Mouse (Mus musculus) cerebellum, adult 18-20 months (tissue): ENCODE results near the gene Pde4b.

Experiments used
- DNase-seq, 2 experiments: peaks; one replicate each; pipeline ENCODE4 v3.0.0; 2021

Pde4b gene

GRCm38 (mm10) chr4:102582165-102582749, 494.9 kb downstream of the Pde4b start:
- no peak for DNase-seq

DNA sequence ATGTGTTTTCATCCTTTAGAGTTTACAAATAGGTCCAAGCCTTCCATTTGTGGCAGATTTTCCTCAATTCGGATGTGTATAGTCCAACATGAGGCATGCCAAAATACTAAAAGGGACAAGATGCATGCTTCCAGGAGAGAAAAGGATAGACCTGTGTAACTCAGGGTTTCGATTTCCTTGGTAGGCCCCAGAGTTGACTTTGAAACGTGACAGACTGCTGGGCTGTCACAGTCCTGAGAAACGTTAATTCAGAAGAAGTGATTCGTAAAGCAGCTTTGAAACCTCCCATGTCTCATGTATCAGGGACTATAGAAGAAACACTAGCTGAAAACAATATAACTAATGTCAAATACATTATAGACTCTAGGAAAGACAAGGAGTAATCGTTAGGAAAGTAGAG, 495.6 kb downstream of the Pde4b start:
- DNase-seq: no peak

- DNase-seq: no peak
Measured at GRCm38 (mm10) chr4:102583469-102583868, 496.1 kb downstream of the Pde4b start.

DNA sequence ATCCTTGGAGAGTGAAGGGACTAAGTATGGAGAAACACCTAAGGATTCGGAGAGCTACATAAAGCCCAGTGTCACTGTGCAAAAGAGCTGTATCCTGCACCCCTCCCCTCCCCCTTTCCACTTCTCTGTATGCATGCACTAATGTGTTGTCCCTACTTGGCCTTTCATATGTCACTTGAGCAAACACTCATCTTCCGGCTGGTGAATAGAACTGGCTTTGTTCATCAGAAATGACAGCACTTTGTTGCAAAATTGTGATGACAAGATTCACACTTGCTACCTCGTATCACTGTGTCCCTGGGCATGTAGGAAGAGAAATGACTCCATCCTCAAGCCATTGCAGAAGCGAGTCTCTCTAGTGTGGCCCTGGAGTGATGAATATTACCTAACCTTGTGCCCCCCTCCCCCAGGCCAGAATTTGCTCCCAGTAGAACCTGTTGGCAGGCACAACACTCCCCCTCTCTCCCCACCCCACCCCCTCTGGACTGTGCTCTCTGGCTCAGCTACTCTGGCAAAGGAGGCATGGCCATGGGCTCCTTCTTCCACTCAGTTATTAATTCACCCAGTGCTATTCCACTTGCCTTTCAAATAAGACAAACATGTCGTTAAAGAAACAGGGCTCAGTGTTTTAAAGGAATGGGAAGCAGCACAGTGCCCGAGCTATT, 497.4 kb downstream of the Pde4b start:
- no peak for DNase-seq

DNA sequence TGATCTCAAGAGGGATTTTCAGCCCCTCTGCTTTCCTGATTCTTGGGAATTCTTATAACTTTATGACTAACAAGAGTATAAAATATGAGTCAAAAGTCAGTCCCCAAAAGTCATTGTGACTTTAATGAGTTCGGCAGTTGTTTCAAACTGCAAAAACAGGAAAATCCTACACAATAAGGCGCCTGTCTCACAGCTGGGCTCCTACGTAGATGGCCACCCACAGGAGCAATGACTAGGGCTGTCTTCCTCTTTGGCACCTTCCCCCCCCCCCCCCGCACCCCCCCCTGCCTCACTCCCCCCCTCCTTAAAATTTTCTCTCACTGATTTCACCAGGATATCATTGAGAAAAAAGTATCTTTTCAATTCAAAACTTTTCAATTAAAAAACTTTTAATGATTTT, 498.2 kb downstream of the Pde4b start:
- no peak for DNase-seq

DNA sequence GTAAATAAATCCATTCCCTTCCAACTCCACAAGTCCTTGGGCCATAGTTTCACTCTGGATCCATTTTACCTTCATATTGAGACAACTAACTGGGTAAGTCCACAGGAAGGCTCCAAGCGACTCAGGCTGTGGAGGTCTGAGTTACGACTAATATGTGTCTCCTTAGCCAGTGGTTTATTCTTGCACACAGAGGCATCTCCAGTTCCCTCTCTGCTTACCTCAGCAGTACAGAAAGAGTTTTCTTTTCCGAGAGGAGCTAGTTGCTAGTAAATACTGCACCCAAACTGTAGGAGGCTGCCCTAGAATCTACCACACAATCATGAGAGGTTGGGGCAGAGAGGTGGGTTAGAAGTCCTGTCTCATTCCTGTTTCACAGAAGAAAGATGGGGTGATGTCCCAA, 499.4 kb downstream of the Pde4b start:
- DNase-seq: no peak

DNA sequence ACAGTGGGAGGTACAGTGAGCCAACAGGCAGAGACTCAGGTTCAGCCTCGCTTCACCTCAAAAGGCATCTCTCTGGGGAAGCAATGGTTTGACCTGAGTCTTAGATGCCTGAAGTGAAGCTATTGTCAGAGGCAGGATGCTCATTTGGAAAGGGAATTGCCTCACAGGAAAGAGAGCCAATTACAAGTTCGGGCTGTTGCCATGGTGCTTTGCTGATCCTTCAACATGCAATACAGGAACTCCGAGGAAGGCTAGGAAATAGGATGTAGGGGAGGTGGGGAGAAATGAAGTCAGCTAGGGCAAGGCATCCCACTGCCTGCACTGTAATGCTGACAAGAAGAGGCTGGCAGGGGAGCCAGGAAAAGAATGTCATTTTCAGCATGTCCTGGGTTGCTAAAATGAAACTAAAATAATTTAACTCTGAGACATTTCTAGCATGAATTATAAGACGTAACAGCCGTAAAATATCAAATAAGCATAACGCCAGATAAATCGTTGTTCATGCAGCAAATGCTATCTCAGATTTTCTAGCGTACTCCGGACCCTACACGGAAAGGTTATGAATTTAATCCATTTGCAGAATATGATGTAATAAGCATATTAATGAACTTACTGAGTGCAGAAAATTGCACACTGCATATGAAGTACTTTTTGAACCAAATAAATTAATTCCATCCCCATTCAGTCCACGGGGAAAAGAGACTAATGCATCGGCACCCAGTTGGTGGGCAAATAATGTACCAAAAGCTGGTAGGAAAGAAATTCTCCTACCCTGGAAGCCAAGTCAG, 501.5 kb downstream of the Pde4b start:
- DNase-seq: peak in 1 of 2 experiments; percentile 51

DNA sequence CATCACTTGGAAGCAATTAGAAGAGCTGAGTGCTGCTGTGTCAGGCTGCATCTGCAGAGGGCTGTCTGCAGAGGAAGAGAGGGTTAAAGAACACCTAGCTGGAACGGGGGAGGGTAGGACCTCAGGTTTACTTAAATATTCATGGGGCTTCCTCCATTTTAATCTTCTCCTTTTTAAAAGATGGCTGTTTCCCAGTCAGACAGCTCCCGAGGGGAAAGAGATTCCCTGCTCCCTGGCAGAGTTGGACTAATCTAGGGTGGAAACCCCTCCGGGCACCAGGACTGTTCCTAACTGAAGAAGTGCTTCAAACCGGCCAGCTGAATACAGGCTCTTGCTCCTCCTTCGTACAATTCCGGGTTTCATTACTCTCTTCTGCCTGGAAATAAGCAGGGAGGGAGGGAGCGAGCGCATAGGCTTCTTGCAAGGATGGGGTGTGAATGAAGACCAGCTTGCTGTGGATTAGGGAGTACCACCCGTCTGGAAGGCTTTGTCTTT, 502.2 kb downstream of the Pde4b start:
- DNase-seq: peak; percentile 36 to 53

DNA sequence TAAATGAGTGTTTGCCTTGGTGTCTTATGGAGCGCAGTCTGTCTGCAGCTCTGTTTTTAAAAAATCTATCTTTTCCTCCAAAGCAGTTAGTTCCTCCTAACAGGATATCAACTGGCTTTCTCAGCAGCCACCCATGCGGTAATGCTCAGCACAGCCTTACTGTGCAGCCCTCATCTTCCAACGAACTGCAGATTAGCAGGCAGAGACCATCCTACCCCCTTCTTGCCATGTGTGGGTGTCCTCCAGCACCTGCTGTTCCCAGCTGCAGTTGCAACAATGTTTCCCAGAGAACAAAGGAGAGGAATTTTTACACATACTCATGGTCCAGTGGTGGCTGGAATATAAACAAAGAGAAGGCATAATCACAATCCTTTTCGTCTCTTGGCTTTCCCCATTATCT, 504.5 kb downstream of the Pde4b start:
- DNase-seq: no peak

DNA sequence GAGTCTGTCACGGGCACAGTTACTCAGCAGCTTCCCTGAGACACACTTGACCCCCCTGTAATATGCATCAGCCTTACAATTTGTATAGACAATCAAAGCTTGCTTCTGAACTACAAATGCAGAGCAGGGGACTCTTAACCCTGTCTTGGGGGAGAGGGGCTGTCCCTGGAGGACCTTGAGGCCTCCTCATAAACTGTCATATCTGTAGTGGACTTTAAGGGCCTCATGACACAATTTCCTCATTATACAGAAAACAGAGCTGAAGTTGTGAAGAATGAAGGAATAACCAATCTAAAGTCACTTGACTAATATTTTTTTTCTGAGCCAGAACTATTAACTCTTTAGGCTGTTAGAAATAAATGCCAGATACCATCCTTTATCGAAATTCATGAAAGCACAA, 505.2 kb downstream of the Pde4b start:
- no peak for DNase-seq

DNA sequence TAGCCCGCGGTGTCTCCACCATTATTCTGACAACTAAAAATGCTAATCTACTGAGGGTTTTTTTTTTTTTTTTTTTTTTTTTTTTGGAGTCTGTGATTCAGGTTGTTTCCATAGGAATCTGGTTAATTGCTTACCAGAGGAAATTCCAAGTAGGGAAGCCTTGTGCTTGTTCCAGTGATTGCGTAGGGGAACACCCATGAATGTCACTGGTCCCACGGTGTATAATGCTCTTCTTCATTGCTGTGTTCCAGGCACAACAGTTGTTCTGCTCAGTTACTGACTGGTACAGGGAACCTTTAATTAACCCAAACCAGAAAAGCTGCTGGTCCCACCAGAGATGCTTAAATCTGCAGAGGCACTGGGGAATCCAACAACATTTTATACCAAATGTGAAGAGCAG, 506.3 kb downstream of the Pde4b start:
- DNase-seq: no peak

DNA sequence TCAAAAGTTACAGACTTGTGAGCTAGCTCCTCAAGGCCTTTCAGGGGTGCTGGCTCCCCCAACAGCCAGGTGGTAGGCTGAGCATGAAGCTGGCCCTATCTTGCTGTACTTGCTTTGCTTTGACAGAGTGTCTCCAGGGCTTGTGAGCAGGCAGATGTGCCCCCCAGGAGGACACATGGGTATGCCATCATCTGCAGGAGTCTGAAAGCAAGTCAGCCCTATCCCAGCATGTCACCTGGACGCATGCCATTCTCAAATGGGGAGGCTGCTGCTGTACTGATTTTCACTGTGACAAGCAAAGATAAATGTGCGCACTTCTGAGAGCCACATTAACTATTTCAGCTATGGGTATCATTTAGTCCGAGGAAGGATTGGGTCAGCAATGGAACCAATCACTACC, 507.2 kb downstream of the Pde4b start:
- peak; percentile 48 to 59 for DNase-seq

DNA sequence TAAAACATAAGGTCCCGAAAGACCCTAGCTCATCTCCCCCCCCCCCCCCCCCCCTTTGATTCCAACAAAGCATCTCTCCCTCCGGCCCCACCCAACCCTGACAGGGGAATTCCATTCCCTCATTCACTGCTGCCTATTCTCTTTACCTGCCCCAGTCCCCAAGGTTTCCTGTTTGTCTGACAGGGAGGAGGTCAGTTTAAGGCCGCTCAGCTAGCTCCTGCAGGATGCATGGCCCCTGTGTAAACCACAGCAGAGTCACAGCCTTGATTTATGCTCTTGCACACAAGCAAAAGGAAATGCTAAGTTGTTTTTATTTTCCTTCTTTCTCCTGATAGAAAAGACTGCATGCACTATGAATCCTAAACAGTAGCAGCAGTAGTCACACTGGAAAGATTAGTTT, 516.6 kb downstream of the Pde4b start:
- no peak for DNase-seq

GRCm38 (mm10) chr4:102605231-102605630, 517.9 kb downstream of the Pde4b start:
- no peak for DNase-seq

GRCm38 (mm10) chr4:102605722-102606341, 518.5 kb downstream of the Pde4b start:
- no peak for DNase-seq

DNA sequence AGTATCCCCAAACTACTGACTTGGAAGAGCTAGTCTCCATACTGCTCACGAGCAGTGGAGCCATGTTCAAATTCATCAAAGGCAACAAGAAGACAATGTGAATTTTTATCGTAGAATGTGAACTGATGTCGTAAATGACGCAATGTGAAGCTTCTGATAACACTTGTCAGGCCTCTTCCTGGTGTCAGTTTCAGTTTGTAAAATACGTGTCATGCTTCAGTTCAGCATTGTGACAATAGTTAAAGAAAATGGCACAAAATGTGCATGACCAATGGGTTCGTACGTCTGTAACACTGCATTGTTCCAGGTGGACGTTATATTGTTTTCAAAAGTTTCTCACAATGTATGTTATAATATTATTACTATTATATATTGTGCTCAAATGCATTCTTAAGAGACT, 519.5 kb downstream of the Pde4b start:
- no peak for DNase-seq

GRCm38 (mm10) chr4:102607744-102608416, 520.5 kb downstream of the Pde4b start:
- no peak for DNase-seq

DNA sequence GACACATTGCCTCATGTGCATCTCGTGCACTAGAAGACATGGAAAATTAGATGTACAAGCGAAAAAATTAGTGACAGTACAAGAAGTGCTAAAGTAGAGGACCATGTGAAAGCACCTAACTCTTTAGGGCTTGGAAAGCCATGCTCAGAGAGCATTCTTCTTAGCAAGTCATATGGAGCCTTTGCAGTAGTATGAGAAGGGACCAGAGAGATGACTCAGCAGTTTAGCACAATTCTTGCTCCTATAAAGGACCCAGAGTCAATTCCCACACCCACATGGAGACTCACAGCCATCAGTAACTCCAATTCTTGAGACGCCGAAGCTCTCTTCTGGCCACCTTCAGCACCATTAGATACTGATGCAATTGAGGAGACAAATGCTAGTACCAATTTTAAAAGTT, 525.3 kb downstream of the Pde4b start:
- no peak for DNase-seq

DNA sequence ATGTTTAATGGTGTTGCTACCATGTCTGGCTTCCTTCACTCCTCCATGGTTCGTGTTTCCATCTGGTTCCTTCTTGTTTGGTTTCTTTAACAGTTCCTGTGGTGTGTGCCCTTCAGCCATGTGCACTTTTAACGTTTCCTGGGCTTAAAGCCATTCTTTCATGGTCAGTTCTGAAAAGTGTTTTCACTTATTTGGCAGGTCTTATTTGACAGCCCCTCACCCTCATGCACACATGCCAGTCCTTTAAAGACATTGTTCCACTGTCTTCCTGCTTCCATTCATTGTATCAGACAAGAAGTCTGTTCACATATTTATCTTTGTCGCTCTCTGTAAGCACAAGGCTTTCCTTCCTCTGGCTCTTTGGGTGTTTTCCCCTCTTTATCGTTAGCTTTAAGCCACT, 530.4 kb downstream of the Pde4b start:
- no peak for DNase-seq

- no peak for DNase-seq
Measured at GRCm38 (mm10) chr4:102618609-102619008, 531.3 kb downstream of the Pde4b start.

- DNase-seq: no peak
Measured at GRCm38 (mm10) chr4:102620179-102620910, 533.0 kb downstream of the Pde4b start.

DNA sequence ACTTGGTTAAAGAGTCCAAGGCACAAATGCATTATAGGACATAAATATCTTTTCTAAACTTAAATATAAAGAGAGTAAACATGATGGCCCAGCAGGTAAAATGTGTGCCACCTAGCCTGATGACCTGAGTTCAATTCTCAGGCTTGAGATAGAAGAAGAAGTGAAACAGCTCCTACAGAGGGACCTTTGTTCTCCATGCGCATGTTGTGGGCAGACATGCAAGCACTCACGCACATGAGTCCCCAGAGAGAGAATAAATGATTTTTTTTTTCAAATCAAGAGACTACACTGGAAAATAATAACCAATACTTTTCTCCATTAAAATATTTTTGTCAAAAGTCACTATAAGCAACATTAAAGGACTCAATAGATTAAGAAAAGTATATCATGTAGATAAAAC, 533.8 kb downstream of the Pde4b start:
- DNase-seq: no peak
